Mouse (Mus musculus) embryonic facial prominence, embryonic 13.5 days (tissue): ENCODE results near the gene Hnrnph1. TPM values are rescaled to one million over a fixed set of nuclear protein-coding genes. Genes with fewer than 3 reads are reported as not detected.
"Not testable (repeated sequence)": the region's sequence is repeated elsewhere in the genome, so short reads cannot be mapped to it uniquely, and the experiment has no call there.

Experiments used
- ATAC-seq: fragments of 200-750 bp; cut with Nextera tagmentation; 2 replicates; pipeline ENCODE4 v1.8.0; 2017; ENCODE audit warnings: low read depth; ENCODE audit not compliant: insufficient number of reproducible peaks, insufficient read depth, low FRiP score, low TSS enrichment
- H3K27ac ChIP-seq: fragments of 300-500 bp; sonication (generic); 2 replicates; pipeline ENCODE4 v1.5.1; 2015; ENCODE audit warnings: moderate library complexity, mild to moderate bottlenecking, inconsistent platforms
- H3K27me3 ChIP-seq: fragments of 300-500 bp; sonication (generic); 2 replicates; pipeline ENCODE4 v1.6.1; 2015; ENCODE audit warnings: mild to moderate bottlenecking, inconsistent platforms
- H3K36me3 ChIP-seq: fragments of 300-500 bp; sonication (generic); 2 replicates; pipeline ENCODE4 v1.6.1; 2015; ENCODE audit warnings: mild to moderate bottlenecking, inconsistent platforms
- H3K4me1 ChIP-seq: fragments of 300-500 bp; sonication (generic); 2 replicates; pipeline ENCODE4 v1.6.1; 2015; ENCODE audit warnings: inconsistent platforms
- H3K4me2 ChIP-seq: fragments of 300-500 bp; sonication (generic); 2 replicates; pipeline ENCODE4 v1.6.1; 2015; ENCODE audit warnings: moderate library complexity, mild to moderate bottlenecking, inconsistent platforms
- H3K4me3 ChIP-seq: fragments of 300-500 bp; sonication (generic); 2 replicates; pipeline ENCODE4 v1.5.1; 2015; ENCODE audit warnings: mild to moderate bottlenecking, inconsistent platforms
- H3K9ac ChIP-seq: fragments of 300-500 bp; sonication (generic); 2 replicates; pipeline ENCODE4 v1.6.1; 2015; ENCODE audit warnings: mild to moderate bottlenecking, inconsistent platforms
- H3K9me3 ChIP-seq: fragments of 300-500 bp; sonication (generic); 2 replicates; pipeline ENCODE4 v1.6.1; 2016; ENCODE audit warnings: inconsistent platforms
- WGBS: fragments of 180-500 bp; shearing (Covaris S2); methylation state at CpG from one replicate; pipeline ENCODE4 v1.1.7; 2015; ENCODE audit warnings: mixed read lengths; 5-methylcytosine and 5-hydroxymethylcytosine counted together
- polyA plus RNA-seq: library from polyadenylated mRNA; unstranded; fragments of >200 nt; fragmentation: Nextera tagmentation; extraction: Ambion mirVana; gene quantifications from 2 replicates; pipeline ENCODE4 v1.2.1, GENCODE M21; 2015

The Hnrnph1 gene
- polyA plus RNA-seq, 1 experiment from 2014 or later, result 541 TPM

- Histone ChIP-seq H3K4me3 (no peak overlapping the region), H3K4me1 (peaks cover 3% of the 10 kb centered on the region; the same call in 1 of the 2 replicates), H3K9ac (no peak overlapping the region), H3K9me3 (0 out of 2 replicates have a peak, but pooled peaks cover 4% of the 10 kb centered on the region), H3K27ac (no peak overlapping the region), H3K27me3 (peaks cover 13% of the 10 kb centered on the region; the same call in 1 of the 2 replicates), H3K36me3 (no peaks in the 10 kb centered on the region), H3K4me2 (no peak overlapping the region)
- ATAC-seq, result no peak
- WGBS, result 69% methylated on average over 1 of the region's 1 CpGs
Observed at GRCm38 (mm10) chr11:50355395-50355794, 21.4 kb upstream of the Hnrnph1 start.

- 0 out of 2 replicates have a peak, but pooled peaks cover under 1% of the 10 kb centered on the region for H3K9me3 ChIP-seq
- peak overlapping the region; percentile 92 for H3K4me2 ChIP-seq
- 0 out of 2 replicates have a peak overlapping the region, but pooled peaks have one; percentile 28 for H3K27ac ChIP-seq
- peak overlapping the region; percentile 60 for H3K4me3 ChIP-seq
- ATAC-seq, result peak; percentile 22; the same call in 1 of the 2 replicates
- peaks cover 13% of the 10 kb centered on the region for H3K27me3 ChIP-seq
- H3K36me3 ChIP-seq, result no peaks in the 10 kb centered on the region
- peaks cover 3% of the 10 kb centered on the region; the same call in 1 of the 2 replicates for H3K4me1 ChIP-seq
- peak overlapping the region; percentile 75 for H3K9ac ChIP-seq
- 2% methylated on average over 74 of the region's 74 CpGs for WGBS
Observed at GRCm38 (mm10) chr11:50358950-50359861, 17.6 kb upstream of the Hnrnph1 start.

GRCm38 (mm10) chr11:50361282-50361681, 15.5 kb upstream of the Hnrnph1 start:
- not testable (repeated sequence) for ATAC-seq, H3K4me2 ChIP-seq, H3K36me3 ChIP-seq, H3K4me3 ChIP-seq, H3K27ac ChIP-seq, H3K4me1 ChIP-seq, H3K9ac ChIP-seq, H3K9me3 ChIP-seq
- H3K27me3 ChIP-seq, result peaks cover 13% of the 10 kb centered on the region
- 83% methylated on average over 1 of the region's 1 CpGs for WGBS

- H3K4me3 ChIP-seq, result no peak overlapping the region
- H3K4me2 ChIP-seq, result no peak overlapping the region
- H3K9ac ChIP-seq, result no peak overlapping the region
- ATAC-seq, result no peak
- H3K27me3 ChIP-seq, result no peaks in the 10 kb centered on the region; the same call in 1 of the 2 replicates
- H3K4me1 ChIP-seq, result no peaks in the 10 kb centered on the region
- H3K27ac ChIP-seq, result no peak overlapping the region
- no peaks in the 10 kb centered on the region for H3K9me3 ChIP-seq
- no peaks in the 10 kb centered on the region for H3K36me3 ChIP-seq
- 11% methylated on average over 4 of the region's 4 CpGs for WGBS
Observed at GRCm38 (mm10) chr11:50364548-50364947, 12.2 kb upstream of the Hnrnph1 start.

GRCm38 (mm10) chr11:50365322-50365721, 11.5 kb upstream of the Hnrnph1 start:
- H3K9me3 ChIP-seq, result no peaks in the 10 kb centered on the region
- ATAC-seq, result no peak
- H3K9ac ChIP-seq, result no peak overlapping the region
- no peaks in the 10 kb centered on the region; the same call in 1 of the 2 replicates for H3K27me3 ChIP-seq
- H3K4me1 ChIP-seq, result no peaks in the 10 kb centered on the region
- no peak overlapping the region for H3K4me2 ChIP-seq
- H3K27ac ChIP-seq, result no peak overlapping the region
- no peak overlapping the region for H3K4me3 ChIP-seq
- H3K36me3 ChIP-seq, result no peaks in the 10 kb centered on the region

- H3K4me2 ChIP-seq, result no peak overlapping the region
- 87% methylated on average over 9 of the region's 9 CpGs for WGBS
- H3K9me3 ChIP-seq, result no peaks in the 10 kb centered on the region
- peaks cover 12% of the 10 kb centered on the region for H3K4me1 ChIP-seq
- no peak overlapping the region for H3K4me3 ChIP-seq
- no peaks in the 10 kb centered on the region for H3K36me3 ChIP-seq
- no peak for ATAC-seq
- H3K27ac ChIP-seq, result no peak overlapping the region
- H3K9ac ChIP-seq, result no peak overlapping the region
- no peaks in the 10 kb centered on the region for H3K27me3 ChIP-seq
Observed at GRCm38 (mm10) chr11:50367531-50367930, 9.3 kb upstream of the Hnrnph1 start.

- Histone ChIP-seq H3K9ac (no peak overlapping the region), H3K4me3 (no peak overlapping the region), H3K27me3 (no peaks in the 10 kb centered on the region), H3K36me3 (no peaks in the 10 kb centered on the region), H3K4me2 (no peak overlapping the region), H3K9me3 (no peaks in the 10 kb centered on the region), H3K4me1 (peaks cover 12% of the 10 kb centered on the region), H3K27ac (no peak overlapping the region)
- WGBS, result 82% methylated on average over 5 of the region's 5 CpGs
- ATAC-seq, result no peak
Observed at GRCm38 (mm10) chr11:50369360-50369911, 7.4 kb upstream of the Hnrnph1 start.

GRCm38 (mm10) chr11:50370969-50371368, 5.8 kb upstream of the Hnrnph1 start:
- Histone ChIP-seq H3K4me1 (peaks cover 14% of the 10 kb centered on the region), H3K36me3 (no peaks in the 10 kb centered on the region), H3K27ac (0 out of 2 replicates have a peak overlapping the region, but pooled peaks have one; percentile 33), H3K27me3 (no peaks in the 10 kb centered on the region), H3K9me3 (no peaks in the 10 kb centered on the region), H3K4me2 (peak overlapping the region; percentile 70), H3K4me3 (no peak overlapping the region), H3K9ac (peak overlapping the region; percentile 74; the same call in 1 of the 2 replicates)
- WGBS, result 53% methylated on average over 4 of the region's 4 CpGs
- no peak for ATAC-seq

GRCm38 (mm10) chr11:50371399-50371841, 5.4 kb upstream of the Hnrnph1 start:
- Histone ChIP-seq H3K27ac (peak overlapping the region; percentile 62; the same call in 1 of the 2 replicates), H3K4me3 (peak overlapping the region; percentile 45), H3K4me1 (peaks cover 18% of the 10 kb centered on the region), H3K36me3 (no peaks in the 10 kb centered on the region), H3K27me3 (no peaks in the 10 kb centered on the region), H3K4me2 (peak overlapping the region; percentile 70), H3K9me3 (no peaks in the 10 kb centered on the region), H3K9ac (peak overlapping the region; percentile 74)
- no peak for ATAC-seq
- WGBS, result 1% methylated on average over 18 of the region's 18 CpGs

GRCm38 (mm10) chr11:50371911-50372310, 4.9 kb upstream of the Hnrnph1 start:
- WGBS, result 92% methylated on average over 1 of the region's 1 CpGs
- Histone ChIP-seq H3K4me1 (peaks cover 20% of the 10 kb centered on the region), H3K27me3 (no peaks in the 10 kb centered on the region), H3K4me3 (peak overlapping the region; percentile 45; the same call in 1 of the 2 replicates), H3K9ac (peak overlapping the region; percentile 74; the same call in 1 of the 2 replicates), H3K9me3 (no peaks in the 10 kb centered on the region), H3K4me2 (peak overlapping the region; percentile 70), H3K36me3 (no peaks in the 10 kb centered on the region), H3K27ac (no peak overlapping the region)
- no peak for ATAC-seq

- ATAC-seq, result no peak
- H3K27ac ChIP-seq, result no peak overlapping the region
- H3K36me3 ChIP-seq, result no peaks in the 10 kb centered on the region
- no peaks in the 10 kb centered on the region for H3K9me3 ChIP-seq
- no peak overlapping the region for H3K4me2 ChIP-seq
- no peaks in the 10 kb centered on the region for H3K27me3 ChIP-seq
- no peak overlapping the region for H3K4me3 ChIP-seq
- peaks cover 20% of the 10 kb centered on the region for H3K4me1 ChIP-seq
- no peak overlapping the region for H3K9ac ChIP-seq
Observed at GRCm38 (mm10) chr11:50373086-50373485, 3.7 kb upstream of the Hnrnph1 start.
